Mouse (Mus musculus): ENCODE results near the gene Zfp423. TPM values are rescaled to one million over a fixed set of nuclear protein-coding genes. Genes with fewer than 3 reads are reported as not detected.

The Zfp423 gene
- total RNA-seq, 2 experiments from 2014 or later, result 6.1 to 6.7 TPM

Other genes with a start within 250 kb of the Zfp423 start
- gene Cnep1r1, start 159.2 kb upstream of the Zfp423 start, total RNA-seq (2021), result 10 to 100 TPM; 32.2 to 35.6 TPM
- gene Heatr3, start 178.3 kb upstream of the Zfp423 start, total RNA-seq (2021), result 10 to 100 TPM; 20.0 to 20.3 TPM
- 10 to 100 TPM; 15.6 to 17.8 TPM for gene Tent4b, start 239.6 kb upstream of the Zfp423 start, total RNA-seq (2021)

Measured in heart, postnatal 25 days (tissue).